Mouse (Mus musculus): ENCODE data around the gene Scel. TPM values are rescaled to one million over a fixed set of nuclear protein-coding genes. Genes with fewer than 3 reads are reported as not detected.

The Scel gene
- total and polyA plus RNA-seq, 2 experiments from 2014 or later = 0.26 TPM; not detected in 1

DNA sequence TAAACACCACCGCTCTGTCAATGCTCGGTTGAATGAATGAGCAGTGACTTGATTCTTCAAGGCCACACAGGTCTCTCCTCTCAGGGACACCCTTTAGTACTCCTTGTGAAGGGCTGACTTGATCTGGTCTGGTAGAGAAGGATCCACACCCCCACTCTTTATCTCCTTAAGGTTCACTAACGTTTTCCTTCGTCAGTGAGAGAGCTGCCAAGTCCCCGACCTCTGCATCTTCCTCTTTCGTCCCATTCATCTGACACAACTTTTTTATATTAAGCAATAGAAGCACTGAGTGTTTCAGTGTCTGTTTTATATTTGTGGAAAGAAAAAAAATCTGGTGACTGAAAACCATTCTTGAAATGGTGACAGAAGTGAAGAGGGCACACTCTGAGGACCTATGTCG lies 31.6 kb upstream of the Scel start:
- no peak overlapping the region for H3K4me3 ChIP-seq (ENCODE audit: low read depth, low read length)
- TF ChIP-seq CTCF (IDR thresholded peaks at IDR 0.05) = no peak
- no peak for ATAC-seq (ENCODE audit: low FRiP score)
- H3K36me3 ChIP-seq (ENCODE audit: insufficient read depth, low read length) = no peaks in the 10 kb centered on the region
- no peaks in the 10 kb centered on the region for H3K4me1 ChIP-seq (ENCODE audit: insufficient read depth, low read length)
- H3K27ac ChIP-seq (ENCODE audit: low read depth, low read length) = no peak overlapping the region
- H3K9ac ChIP-seq (replicated peaks; ENCODE audit: low read length, poor library complexity, severe bottlenecking) = no peak overlapping the region
- 92% methylated on average over 7 of the region's 7 CpGs for WGBS
- H3K27me3 ChIP-seq (ENCODE audit: insufficient read depth, low read length) = no peaks in the 10 kb centered on the region
- H3K4me2 ChIP-seq (ENCODE audit: low read depth, low read length, poor library complexity, severe bottlenecking) = no peak overlapping the region
- no peak for DNase-seq (ENCODE audit: low spot score)
- H3K9me3 ChIP-seq (ENCODE audit: low read length) = no peaks in the 10 kb centered on the region

DNA sequence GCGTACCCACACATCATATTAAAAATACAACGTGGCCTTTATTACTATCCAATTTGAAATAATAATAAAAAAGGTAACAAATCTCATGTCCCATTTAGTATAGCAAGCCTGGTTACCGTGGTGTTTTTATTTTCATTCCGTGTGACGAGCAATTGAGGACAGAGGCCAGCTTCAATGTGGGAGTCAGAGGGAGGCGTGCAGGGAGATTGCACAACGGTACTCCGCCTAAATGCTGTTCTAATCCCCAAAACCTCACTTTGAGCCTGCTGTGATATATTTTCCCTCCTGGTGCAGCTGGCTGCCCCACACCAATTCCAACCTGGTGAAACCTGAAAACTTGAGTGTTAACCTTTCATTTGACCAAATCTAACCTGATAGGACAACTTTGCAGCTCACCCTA lies 27.5 kb upstream of the Scel start:
- no peaks in the 10 kb centered on the region for H3K9me3 ChIP-seq (ENCODE audit: low read length)
- H3K27me3 ChIP-seq (ENCODE audit: insufficient read depth, low read length) = no peaks in the 10 kb centered on the region
- H3K4me2 ChIP-seq (ENCODE audit: low read depth, low read length, poor library complexity, severe bottlenecking) = no peak overlapping the region
- no peaks in the 10 kb centered on the region for H3K36me3 ChIP-seq (ENCODE audit: insufficient read depth, low read length)
- no peak overlapping the region for H3K4me3 ChIP-seq (ENCODE audit: low read depth, low read length)
- H3K27ac ChIP-seq (ENCODE audit: low read depth, low read length) = no peak overlapping the region
- no peak for ATAC-seq (ENCODE audit: low FRiP score)
- TF ChIP-seq CTCF (IDR thresholded peaks at IDR 0.05) = no peak
- H3K4me1 ChIP-seq (ENCODE audit: insufficient read depth, low read length) = no peaks in the 10 kb centered on the region
- H3K9ac ChIP-seq (replicated peaks; ENCODE audit: low read length, poor library complexity, severe bottlenecking) = no peak overlapping the region
- DNase-seq (ENCODE audit: low spot score) = no peak
- WGBS = 90% methylated on average over 8 of the region's 8 CpGs

DNA sequence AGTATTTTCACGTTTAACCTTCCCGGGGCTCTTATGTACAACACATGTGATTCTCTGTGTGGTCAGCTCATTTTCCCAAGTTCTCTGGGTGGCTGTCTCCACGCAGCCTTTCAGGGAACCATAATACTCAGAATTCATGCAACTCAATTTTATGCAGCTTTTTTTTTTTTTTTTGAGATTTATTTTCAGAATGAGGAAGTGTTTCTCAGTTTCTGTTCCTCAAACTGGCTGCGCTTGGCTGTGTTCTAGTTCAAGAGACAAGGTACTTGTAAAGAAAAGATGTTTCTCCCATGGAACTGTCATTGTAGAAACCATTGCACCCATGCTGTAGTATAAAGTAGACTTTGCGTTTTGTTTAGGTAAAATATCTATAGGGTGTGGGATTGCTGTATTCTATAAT lies 26.2 kb upstream of the Scel start:
- Histone ChIP-seq H3K27ac (ENCODE audit: low read depth, low read length) (no peak overlapping the region), H3K4me2 (ENCODE audit: low read depth, low read length, poor library complexity, severe bottlenecking) (no peak overlapping the region), H3K9ac (replicated peaks; ENCODE audit: low read length, poor library complexity, severe bottlenecking) (no peak overlapping the region), H3K9me3 (ENCODE audit: low read length) (no peaks in the 10 kb centered on the region), H3K4me3 (ENCODE audit: low read depth, low read length) (no peak overlapping the region), H3K27me3 (ENCODE audit: insufficient read depth, low read length) (no peaks in the 10 kb centered on the region), H3K36me3 (ENCODE audit: insufficient read depth, low read length) (no peaks in the 10 kb centered on the region), H3K4me1 (ENCODE audit: insufficient read depth, low read length) (no peaks in the 10 kb centered on the region)
- ATAC-seq (ENCODE audit: low FRiP score) (no peak), DNase-seq (ENCODE audit: low spot score) (no peak)
- 95% methylated on average over 5 of the region's 5 CpGs for WGBS
- TF ChIP-seq CTCF (IDR thresholded peaks at IDR 0.05) = no peak

DNA sequence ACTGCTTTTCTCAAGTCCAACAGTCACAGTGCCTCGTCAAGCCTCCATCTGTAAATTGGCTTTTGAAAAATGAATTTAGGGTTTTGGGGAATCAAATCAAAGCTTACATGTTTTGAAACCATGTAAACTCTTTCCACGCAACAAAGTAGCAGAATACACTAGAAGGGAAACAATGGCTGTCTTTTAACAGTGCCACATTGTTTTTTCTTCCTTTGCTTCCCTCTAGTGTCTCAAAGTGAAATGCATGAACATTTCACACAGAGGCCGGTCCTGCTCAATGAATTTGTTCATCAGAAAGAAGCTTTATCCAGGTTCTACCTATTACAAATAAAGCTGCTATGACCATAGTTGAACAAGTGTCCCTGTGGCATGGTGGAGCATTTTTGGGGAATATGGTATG lies 24.5 kb upstream of the Scel start:
- H3K4me3 ChIP-seq (ENCODE audit: low read depth, low read length) = no peak overlapping the region
- ATAC-seq (ENCODE audit: low FRiP score) = no peak
- H3K27ac ChIP-seq (ENCODE audit: low read depth, low read length) = no peak overlapping the region
- no peak overlapping the region for H3K4me2 ChIP-seq (ENCODE audit: low read depth, low read length, poor library complexity, severe bottlenecking)
- no peak overlapping the region for H3K9ac ChIP-seq (replicated peaks; ENCODE audit: low read length, poor library complexity, severe bottlenecking)
- H3K36me3 ChIP-seq (ENCODE audit: insufficient read depth, low read length) = no peaks in the 10 kb centered on the region
- H3K4me1 ChIP-seq (ENCODE audit: insufficient read depth, low read length) = no peaks in the 10 kb centered on the region
- TF ChIP-seq CTCF (IDR thresholded peaks at IDR 0.05) = peak; percentile 79
- WGBS = 55% methylated on average over 3 of the region's 3 CpGs
- peaks cover 7% of the 10 kb centered on the region; the same call in 1 of the 2 replicates for H3K9me3 ChIP-seq (ENCODE audit: low read length)
- DNase-seq (ENCODE audit: low spot score) = peak; percentile 63
- no peaks in the 10 kb centered on the region for H3K27me3 ChIP-seq (ENCODE audit: insufficient read depth, low read length)

- 37% methylated on average over 8 of the region's 8 CpGs for WGBS
- no peaks in the 10 kb centered on the region for H3K4me1 ChIP-seq (ENCODE audit: insufficient read depth, low read length)
- no peaks in the 10 kb centered on the region for H3K36me3 ChIP-seq (ENCODE audit: insufficient read depth, low read length)
- no peak for ATAC-seq (ENCODE audit: low FRiP score)
- no peaks in the 10 kb centered on the region for H3K27me3 ChIP-seq (ENCODE audit: insufficient read depth, low read length)
- TF ChIP-seq CTCF (IDR thresholded peaks at IDR 0.05) = no peak
- H3K9me3 ChIP-seq (ENCODE audit: low read length) = peaks cover under 1% of the 10 kb centered on the region; the same call in 1 of the 2 replicates
- no peak overlapping the region for H3K27ac ChIP-seq (ENCODE audit: low read depth, low read length)
- DNase-seq (ENCODE audit: low spot score) = no peak
- H3K4me2 ChIP-seq (ENCODE audit: low read depth, low read length, poor library complexity, severe bottlenecking) = no peak overlapping the region
- H3K9ac ChIP-seq (replicated peaks; ENCODE audit: low read length, poor library complexity, severe bottlenecking) = no peak overlapping the region
- no peak overlapping the region for H3K4me3 ChIP-seq (ENCODE audit: low read depth, low read length)
Measured at GRCm38 (mm10) chr14:103498199-103498598, 14.9 kb upstream of the Scel start.

GRCm38 (mm10) chr14:103498613-103499012 lies 14.5 kb upstream of the Scel start:
- Histone ChIP-seq H3K4me2 (ENCODE audit: low read depth, low read length, poor library complexity, severe bottlenecking) (no peak overlapping the region), H3K27me3 (ENCODE audit: insufficient read depth, low read length) (no peaks in the 10 kb centered on the region), H3K4me1 (ENCODE audit: insufficient read depth, low read length) (no peaks in the 10 kb centered on the region), H3K27ac (ENCODE audit: low read depth, low read length) (no peak overlapping the region), H3K4me3 (ENCODE audit: low read depth, low read length) (no peak overlapping the region), H3K9me3 (ENCODE audit: low read length) (no peaks in the 10 kb centered on the region), H3K9ac (replicated peaks; ENCODE audit: low read length, poor library complexity, severe bottlenecking) (no peak overlapping the region), H3K36me3 (ENCODE audit: insufficient read depth, low read length) (no peaks in the 10 kb centered on the region)
- TF ChIP-seq CTCF (IDR thresholded peaks at IDR 0.05) = no peak
- 70% methylated on average over 5 of the region's 5 CpGs for WGBS
- DNase-seq (ENCODE audit: low spot score) = no peak
- no peak for ATAC-seq (ENCODE audit: low FRiP score)

Measured in midbrain, postnatal 0 days (tissue).